Mouse (Mus musculus) midbrain, embryonic 12.5 days (tissue): ENCODE data around the gene Trpt1. TPM values are rescaled to one million over a fixed set of nuclear protein-coding genes. Genes with fewer than 3 reads are reported as not detected.

Experiments
- ATAC-seq: fragments of 200-750 bp; cut with Nextera tagmentation; 2 replicates; pipeline ENCODE4 v1.8.0; 2017; ENCODE audit warnings: low read depth, moderate TSS enrichment, moderate library complexity; ENCODE audit not compliant: low FRiP score
- H3K27ac ChIP-seq: fragments of 300-500 bp; sonication (generic); replicated peaks from 2 replicates; pipeline ENCODE4 v1.5.1; 2016; ENCODE audit warnings: mild to moderate bottlenecking
- H3K27me3 ChIP-seq: fragments of 300-500 bp; sonication (generic); 2 replicates; pipeline ENCODE4 v1.6.1; 2016; ENCODE audit warnings: mild to moderate bottlenecking
- H3K36me3 ChIP-seq: fragments of 300-500 bp; sonication (generic); 2 replicates; pipeline ENCODE4 v1.6.1; 2016
- H3K4me1 ChIP-seq: fragments of 300-500 bp; sonication (generic); 2 replicates; pipeline ENCODE4 v1.6.1; 2016
- H3K4me2 ChIP-seq: fragments of 300-500 bp; sonication (generic); replicated peaks from 2 replicates; pipeline ENCODE4 v1.6.1; 2016; ENCODE audit warnings: mild to moderate bottlenecking, moderate library complexity
- H3K4me3 ChIP-seq: fragments of 300-500 bp; sonication (generic); 2 replicates; pipeline ENCODE4 v1.5.1; 2016; ENCODE audit warnings: mild to moderate bottlenecking
- H3K9ac ChIP-seq: fragments of 300-500 bp; sonication (generic); replicated peaks from 2 replicates; pipeline ENCODE4 v1.6.1; 2016; ENCODE audit warnings: mild to moderate bottlenecking, moderate library complexity
- H3K9me3 ChIP-seq: fragments of 300-500 bp; sonication (generic); 2 replicates; pipeline ENCODE4 v1.6.1; 2016; ENCODE audit warnings: mild to moderate bottlenecking
- WGBS: fragments of 180-500 bp; shearing (Covaris S2); methylation state at CpG from one replicate; pipeline ENCODE4 v1.1.7; 2016; 5-methylcytosine and 5-hydroxymethylcytosine counted together
- polyA plus RNA-seq: library from polyadenylated mRNA; unstranded; fragments of >200 nt; fragmentation: Nextera tagmentation; extraction: Ambion mirVana; gene quantifications from 2 replicates; pipeline ENCODE4 v1.2.1, GENCODE M21; 2016

Gene Trpt1
- 12.4 and 12.6 TPM in 2 replicates for polyA plus RNA-seq

GRCm38 (mm10) chr19:6996006-6996405, at the start of gene Trpt1, which contains the start of gene Nudt22:
Gene Trpt1 (plus strand): TSS chr19:6996131.
Gene Nudt22 (minus strand): TSS chr19:6996117.
- peak; percentile 73 for ATAC-seq
- peak within 1 kb of the TSS; percentile 43 for H3K27ac ChIP-seq
- H3K4me3 ChIP-seq: peak within 1 kb of the TSS; percentile 64
- peak within 1 kb of the TSS; percentile 75 for H3K4me2 ChIP-seq
- H3K4me1 ChIP-seq: peaks cover 37% of the 10 kb centered on the region
- H3K9me3 ChIP-seq: no peaks in the 10 kb centered on the region
- under 1% methylated on average over 24 of the region's 24 CpGs for WGBS
- no peaks in the 10 kb centered on the region for H3K27me3 ChIP-seq
- H3K36me3 ChIP-seq: peaks cover 24% of the 10 kb centered on the region
- peak within 1 kb of the TSS; percentile 78 for H3K9ac ChIP-seq

DNA sequence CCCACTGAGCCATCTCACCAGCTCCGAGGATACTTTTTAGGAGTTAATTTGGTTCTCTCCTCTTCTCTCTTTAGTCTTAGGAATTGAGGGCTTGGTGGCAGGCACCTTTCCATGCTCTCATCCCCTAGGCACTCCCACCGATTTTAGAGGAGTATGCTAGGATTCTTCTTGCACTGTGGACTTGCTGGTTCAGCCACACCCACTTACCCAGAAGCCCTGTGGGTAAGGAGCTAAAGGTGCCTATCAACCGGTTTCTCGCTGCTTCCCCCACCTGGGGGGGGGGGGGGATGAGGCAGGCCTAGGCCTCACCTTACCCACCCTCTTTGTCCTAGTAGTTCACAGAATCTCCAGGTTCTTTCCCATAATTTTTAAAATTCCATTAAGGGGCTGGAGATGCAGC, 48.2 kb upstream of the Trpt1 start:
- H3K27ac ChIP-seq: no peak overlapping the region
- H3K4me1 ChIP-seq: peaks cover 24% of the 10 kb centered on the region
- no peaks in the 10 kb centered on the region for H3K9me3 ChIP-seq
- ATAC-seq: no peak
- 0 out of 2 replicates have a peak, but pooled peaks cover 4% of the 10 kb centered on the region for H3K36me3 ChIP-seq
- no peak overlapping the region for H3K9ac ChIP-seq
- H3K4me3 ChIP-seq: no peak overlapping the region
- H3K4me2 ChIP-seq: no peak overlapping the region
- H3K27me3 ChIP-seq: no peaks in the 10 kb centered on the region
- WGBS: 66% methylated on average over 4 of the region's 4 CpGs

DNA sequence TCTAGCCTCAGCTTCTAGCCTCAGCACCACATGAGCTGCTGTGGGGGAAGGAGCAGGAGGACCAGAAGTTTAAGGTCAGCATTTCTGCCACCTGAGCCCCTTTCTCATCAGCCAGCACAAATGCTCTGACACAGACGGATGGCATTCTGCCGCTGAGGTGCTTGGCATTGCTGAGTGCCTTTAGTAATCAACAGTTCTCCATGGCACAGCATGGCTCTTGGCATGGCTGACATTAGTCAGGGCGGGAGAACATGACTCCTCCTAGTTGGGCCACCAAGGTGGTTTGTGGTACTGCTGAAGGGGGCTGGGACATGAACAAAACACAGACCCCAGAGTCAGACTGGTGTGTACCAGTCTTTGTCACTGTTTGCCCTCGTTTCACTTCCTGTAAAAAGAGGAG, 47.7 kb upstream of the Trpt1 start:
- Histone ChIP-seq H3K27ac (no peak overlapping the region), H3K4me2 (no peak overlapping the region), H3K27me3 (no peaks in the 10 kb centered on the region), H3K9me3 (no peaks in the 10 kb centered on the region), H3K9ac (no peak overlapping the region), H3K4me3 (no peak overlapping the region), H3K36me3 (0 out of 2 replicates have a peak, but pooled peaks cover 4% of the 10 kb centered on the region), H3K4me1 (peaks cover 24% of the 10 kb centered on the region)
- 73% methylated on average over 4 of the region's 4 CpGs for WGBS
- ATAC-seq: no peak

- 91% methylated on average over 5 of the region's 5 CpGs for WGBS
- H3K4me2 ChIP-seq: no peak overlapping the region
- H3K27me3 ChIP-seq: no peaks in the 10 kb centered on the region
- H3K9me3 ChIP-seq: no peaks in the 10 kb centered on the region
- H3K4me1 ChIP-seq: peaks cover 23% of the 10 kb centered on the region
- H3K9ac ChIP-seq: no peak overlapping the region; the same call in 1 of the 2 replicates
- ATAC-seq: no peak
- no peak overlapping the region for H3K4me3 ChIP-seq
- no peak overlapping the region for H3K27ac ChIP-seq
- H3K36me3 ChIP-seq: 0 out of 2 replicates have a peak, but pooled peaks cover 4% of the 10 kb centered on the region
Measured at GRCm38 (mm10) chr19:6949532-6949931, 46.4 kb upstream of the Trpt1 start.

GRCm38 (mm10) chr19:6949951-6950350, 46.0 kb upstream of the Trpt1 start:
- Histone ChIP-seq H3K4me1 (peaks cover 23% of the 10 kb centered on the region), H3K27me3 (no peaks in the 10 kb centered on the region), H3K9me3 (no peaks in the 10 kb centered on the region), H3K4me2 (peak overlapping the region; percentile 83), H3K36me3 (0 out of 2 replicates have a peak, but pooled peaks cover 4% of the 10 kb centered on the region), H3K9ac (peak overlapping the region; percentile 56), H3K4me3 (peak overlapping the region; percentile 60), H3K27ac (peak overlapping the region; percentile 98; the same call in 1 of the 2 replicates)
- 60% methylated on average over 5 of the region's 5 CpGs for WGBS
- no peak for ATAC-seq

DNA sequence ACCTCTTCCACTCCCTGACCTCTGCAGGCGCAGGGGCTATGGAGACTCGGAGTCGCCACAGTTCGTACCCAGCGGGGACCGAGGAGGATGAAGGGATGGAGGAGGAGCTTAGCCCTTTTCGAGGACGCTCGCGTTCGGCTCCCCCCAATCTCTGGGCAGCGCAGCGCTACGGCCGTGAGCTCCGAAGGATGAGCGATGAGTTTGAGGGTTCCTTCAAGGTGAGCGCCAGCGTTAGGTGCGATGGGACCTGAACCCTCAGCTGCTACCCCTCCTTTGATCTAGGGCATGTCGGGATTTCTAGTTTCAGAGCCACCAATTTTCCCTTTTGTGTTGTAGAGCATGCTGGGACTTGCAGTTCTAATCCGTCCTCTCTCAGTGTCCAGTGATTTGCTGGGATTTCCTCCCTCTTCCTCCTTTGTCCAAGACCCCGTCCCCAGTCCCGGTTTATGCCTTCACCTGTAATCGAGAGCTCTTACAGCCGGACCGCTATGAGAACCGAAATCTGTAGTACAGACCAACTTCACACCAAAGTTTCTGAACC, 45.2 kb upstream of the Trpt1 start:
- Histone ChIP-seq H3K4me2 (peak overlapping the region; percentile 83), H3K27me3 (no peaks in the 10 kb centered on the region), H3K9me3 (no peaks in the 10 kb centered on the region), H3K4me3 (peak overlapping the region; percentile 60), H3K4me1 (peaks cover 23% of the 10 kb centered on the region), H3K36me3 (peaks cover 9% of the 10 kb centered on the region), H3K9ac (peak overlapping the region; percentile 56), H3K27ac (peak overlapping the region; percentile 98)
- WGBS: under 1% methylated on average over 28 of the region's 28 CpGs
- peak; percentile 66 for ATAC-seq

DNA sequence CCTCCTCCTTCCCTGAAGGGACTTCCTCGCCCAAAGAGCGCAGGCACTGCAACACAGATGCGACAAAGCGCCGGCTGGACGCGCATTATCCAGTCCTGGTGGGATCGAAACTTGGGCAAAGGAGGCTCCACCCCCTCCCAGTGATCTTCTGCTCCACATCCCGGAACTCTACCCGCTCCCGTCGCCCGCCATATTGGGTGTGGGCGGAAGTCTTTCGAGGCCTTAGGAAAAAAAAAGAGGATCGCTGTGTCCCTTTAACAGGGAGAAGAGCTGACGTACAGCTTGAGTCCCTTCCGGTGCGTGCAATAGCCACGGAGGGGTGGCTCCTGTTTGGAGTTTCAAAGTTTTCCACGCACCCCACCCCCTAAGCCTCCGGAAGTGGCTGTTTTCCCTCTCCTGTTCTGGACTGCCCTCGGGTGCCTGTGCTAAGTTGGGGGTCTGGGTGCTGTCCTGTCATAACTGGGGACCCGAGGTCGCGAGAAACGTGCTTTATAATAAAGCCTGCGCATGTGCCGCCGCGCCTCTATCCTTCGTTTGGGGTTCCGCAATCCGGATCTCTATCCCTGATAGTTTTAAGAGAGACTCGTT, 44.5 kb upstream of the Trpt1 start:
- Histone ChIP-seq H3K9me3 (no peaks in the 10 kb centered on the region), H3K4me1 (peaks cover 23% of the 10 kb centered on the region), H3K4me2 (peak overlapping the region; percentile 83), H3K27me3 (no peaks in the 10 kb centered on the region), H3K27ac (peak overlapping the region; percentile 98), H3K4me3 (peak overlapping the region; percentile 60), H3K36me3 (peaks cover 7% of the 10 kb centered on the region), H3K9ac (peak overlapping the region; percentile 56)
- ATAC-seq: peak; percentile 77
- WGBS: 1% methylated on average over 35 of the region's 35 CpGs

GRCm38 (mm10) chr19:6951994-6952711, 43.8 kb upstream of the Trpt1 start:
- Histone ChIP-seq H3K27ac (peak overlapping the region; percentile 98), H3K9me3 (no peaks in the 10 kb centered on the region), H3K36me3 (peaks cover 7% of the 10 kb centered on the region), H3K4me1 (peaks cover 23% of the 10 kb centered on the region), H3K9ac (peak overlapping the region; percentile 56), H3K4me3 (peak overlapping the region; percentile 60), H3K27me3 (no peaks in the 10 kb centered on the region), H3K4me2 (peak overlapping the region; percentile 83)
- peak; percentile 44 for ATAC-seq
- 3% methylated on average over 31 of the region's 31 CpGs for WGBS

- 35% methylated on average over 3 of the region's 3 CpGs for WGBS
- no peak for ATAC-seq
- Histone ChIP-seq H3K27ac (peak overlapping the region; percentile 98; the same call in 1 of the 2 replicates), H3K4me1 (peaks cover 23% of the 10 kb centered on the region), H3K9me3 (no peaks in the 10 kb centered on the region), H3K27me3 (no peaks in the 10 kb centered on the region), H3K36me3 (peaks cover 7% of the 10 kb centered on the region), H3K4me3 (peak overlapping the region; percentile 60), H3K4me2 (peak overlapping the region; percentile 83), H3K9ac (peak overlapping the region; percentile 56)
Measured at GRCm38 (mm10) chr19:6952712-6953037, 43.3 kb upstream of the Trpt1 start.

GRCm38 (mm10) chr19:6954046-6954445, 41.9 kb upstream of the Trpt1 start:
- H3K9me3 ChIP-seq: no peaks in the 10 kb centered on the region
- WGBS: 54% methylated on average over 9 of the region's 9 CpGs
- ATAC-seq: no peak
- H3K27ac ChIP-seq: no peak overlapping the region
- no peak overlapping the region for H3K9ac ChIP-seq
- H3K36me3 ChIP-seq: peaks cover 7% of the 10 kb centered on the region
- no peak overlapping the region for H3K4me2 ChIP-seq
- peaks cover 23% of the 10 kb centered on the region for H3K4me1 ChIP-seq
- no peaks in the 10 kb centered on the region for H3K27me3 ChIP-seq
- no peak overlapping the region for H3K4me3 ChIP-seq

DNA sequence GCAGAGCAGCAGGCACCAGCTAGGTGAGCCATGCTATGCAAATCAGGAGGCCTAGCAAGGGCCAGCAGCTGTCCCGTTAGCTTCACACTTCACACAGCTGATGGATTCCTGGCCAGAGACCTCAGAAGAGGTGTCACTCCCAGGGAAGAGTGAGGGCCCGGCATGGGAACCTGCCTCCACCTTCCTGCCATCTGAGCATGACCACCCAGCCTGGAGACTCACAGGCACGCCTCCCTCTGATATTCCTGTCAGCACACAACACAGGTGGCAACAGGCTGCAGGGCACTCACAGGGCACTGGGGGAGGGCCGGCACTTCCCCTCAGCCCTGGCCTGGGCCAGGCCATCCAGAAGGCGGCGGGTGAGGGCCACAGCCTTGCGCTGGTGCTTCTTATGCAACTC, 40.5 kb upstream of the Trpt1 start:
- 88% methylated on average over 7 of the region's 7 CpGs for WGBS
- Histone ChIP-seq H3K9me3 (no peaks in the 10 kb centered on the region), H3K9ac (no peak overlapping the region), H3K4me1 (peaks cover 14% of the 10 kb centered on the region), H3K27ac (no peak overlapping the region), H3K36me3 (peaks cover 15% of the 10 kb centered on the region), H3K4me2 (no peak overlapping the region), H3K27me3 (no peaks in the 10 kb centered on the region), H3K4me3 (no peak overlapping the region)
- no peak for ATAC-seq

DNA sequence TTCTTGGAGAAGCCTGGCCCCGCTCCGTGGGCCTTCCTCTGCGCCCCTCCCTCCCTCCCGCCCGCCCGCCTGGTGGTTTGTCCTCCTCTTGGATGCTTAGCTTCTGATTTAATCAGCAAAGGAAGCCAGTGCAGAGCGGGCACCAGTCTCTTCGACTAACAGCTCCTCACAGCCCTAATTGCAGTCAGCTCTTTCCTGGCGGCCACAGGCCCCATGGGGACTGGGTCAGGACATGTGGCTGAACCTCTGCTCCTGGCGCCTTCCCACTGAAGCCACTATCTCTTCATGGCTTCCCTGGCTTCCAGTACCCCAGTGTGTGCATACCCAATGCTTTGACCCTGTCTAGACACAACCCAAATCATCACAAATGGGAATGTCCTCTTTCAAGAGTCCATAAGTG, 39.5 kb upstream of the Trpt1 start:
- no peaks in the 10 kb centered on the region for H3K9me3 ChIP-seq
- no peak for ATAC-seq
- peaks cover 13% of the 10 kb centered on the region for H3K4me1 ChIP-seq
- H3K4me2 ChIP-seq: no peak overlapping the region
- H3K9ac ChIP-seq: no peak overlapping the region
- no peak overlapping the region for H3K4me3 ChIP-seq
- no peak overlapping the region for H3K27ac ChIP-seq
- H3K27me3 ChIP-seq: no peaks in the 10 kb centered on the region
- WGBS: 79% methylated on average over 10 of the region's 10 CpGs
- H3K36me3 ChIP-seq: peaks cover 17% of the 10 kb centered on the region
